Mouse (Mus musculus): ENCODE results near the gene Psmd1.
"Not testable (repeated sequence)": the region's sequence is repeated elsewhere in the genome, so short reads cannot be mapped to it uniquely, and the experiment has no call there.

Gene Psmd1

DNA sequence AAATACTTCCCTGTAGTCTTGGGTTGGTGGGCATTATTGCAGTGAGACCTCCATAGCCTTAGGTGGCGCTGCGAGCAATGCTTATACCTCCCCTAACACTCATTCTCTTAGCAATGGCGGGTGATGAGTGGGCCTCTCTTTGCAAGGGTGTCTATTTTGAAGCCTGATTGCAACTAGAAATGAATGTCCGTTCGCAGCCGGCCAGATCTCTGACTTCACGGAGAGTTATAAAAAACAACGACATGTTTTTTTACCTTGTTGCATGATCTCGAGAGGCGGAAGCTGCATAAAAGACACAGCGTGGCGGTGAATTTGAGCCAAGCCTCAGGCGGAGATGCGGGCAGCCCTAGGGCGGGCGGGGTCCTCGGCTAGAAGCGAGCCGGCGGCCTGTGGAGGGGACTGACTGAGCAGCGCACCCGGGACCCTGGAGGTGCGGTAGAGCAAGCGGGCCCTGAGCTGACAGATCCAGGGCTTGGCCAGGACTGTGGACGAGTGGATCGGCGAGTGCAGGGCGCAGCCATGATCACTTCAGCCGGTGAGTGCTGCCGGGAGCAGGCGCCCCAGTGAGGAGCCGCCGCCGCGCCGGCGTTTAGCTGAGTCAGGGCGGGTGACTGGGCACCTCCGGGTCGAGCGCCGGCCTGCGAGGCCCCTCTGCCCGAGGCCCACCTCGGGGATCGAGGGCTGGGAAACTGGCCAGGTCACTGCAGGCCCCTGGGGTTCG is at the start of gene Psmd1:
TSS of gene Psmd1 (plus strand) at position 117 of the 721 bp plus-strand sequence.
- peak; percentile 97 for DNase-seq

DNA sequence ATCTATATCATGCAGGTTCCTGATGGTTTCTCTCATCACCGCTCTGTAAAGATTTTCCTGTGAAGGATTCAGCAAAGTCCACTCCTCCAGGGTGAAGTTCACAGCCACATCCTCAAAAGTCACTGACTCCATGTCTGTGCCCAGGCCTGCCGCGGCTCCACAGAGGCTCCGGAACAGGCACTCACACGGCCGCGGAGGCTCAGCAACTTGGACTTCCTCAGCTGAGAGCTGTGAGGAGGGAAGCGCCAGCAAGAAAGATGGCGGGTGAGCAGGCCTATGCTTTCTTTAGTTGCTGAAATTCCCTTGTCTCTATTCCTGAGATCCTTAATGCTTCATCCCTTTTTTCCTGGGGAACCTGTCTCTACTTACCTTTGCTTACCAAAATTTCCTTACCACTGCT is 48.4 kb upstream of the Psmd1 start:
- not testable (repeated sequence) for DNase-seq

DNA sequence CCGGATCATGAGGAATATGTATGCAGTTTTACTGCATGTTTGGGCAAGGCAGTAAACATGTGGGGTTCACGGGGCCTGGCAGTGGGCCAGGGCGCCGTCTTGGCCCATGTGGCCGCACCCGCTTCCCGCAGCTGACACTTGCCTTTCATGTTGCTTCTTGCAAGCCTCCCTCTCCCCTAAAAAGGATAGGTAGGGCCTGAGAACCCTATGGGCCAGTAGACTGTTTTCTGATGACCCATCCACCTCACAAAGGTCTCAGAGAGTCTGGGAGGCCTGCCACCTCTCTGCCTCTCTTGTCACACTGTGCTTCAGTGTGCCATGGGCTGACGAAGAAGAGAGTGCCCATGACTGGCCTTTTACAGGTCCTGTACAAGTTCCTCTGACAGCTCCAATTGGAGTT is 47.7 kb upstream of the Psmd1 start, which contains the start of gene Spata3:
TSS of gene Spata3 (plus strand) at position 301 of the 400 bp plus-strand sequence.
- no peak for DNase-seq

DNA sequence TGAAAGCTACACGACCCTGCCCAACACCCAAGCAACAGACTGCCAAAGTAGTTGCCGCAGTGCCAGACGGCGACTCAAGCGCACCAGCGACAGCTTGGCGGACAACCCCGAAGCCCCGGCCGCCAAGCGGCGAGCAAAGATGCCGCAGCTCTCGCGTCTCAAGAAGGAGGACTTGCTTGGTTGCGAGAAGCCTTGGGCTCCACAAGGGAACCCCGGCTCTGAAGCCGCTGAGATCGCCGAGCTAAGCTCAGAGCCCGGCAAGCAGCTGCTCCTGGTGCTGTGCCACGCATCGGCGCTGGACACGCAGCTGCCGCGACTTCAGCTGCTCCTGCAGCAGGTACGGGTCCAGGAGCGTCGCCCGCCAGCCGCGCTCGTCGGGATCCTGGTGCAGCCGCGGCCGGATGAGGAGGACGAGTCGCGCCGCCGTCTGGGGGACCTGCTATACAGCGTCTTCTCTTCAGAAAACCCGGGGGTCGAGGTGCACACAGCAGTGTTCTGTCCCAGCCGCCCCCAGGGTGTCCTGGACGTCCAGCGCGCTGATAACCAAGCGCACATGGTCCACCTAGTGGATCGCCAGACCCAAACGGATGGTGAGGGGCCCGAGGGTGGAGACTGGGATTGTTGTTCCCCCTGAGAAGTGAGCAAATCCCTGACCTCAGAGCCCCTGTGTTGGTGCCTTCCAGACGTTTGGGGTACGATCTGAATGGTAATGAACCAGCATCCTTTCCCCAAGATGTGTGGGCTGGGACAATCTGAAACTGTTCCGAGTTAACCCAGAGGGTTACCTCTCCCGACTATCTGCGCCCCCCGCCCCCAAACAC is 45.7 kb upstream of the Psmd1 start:
- peak; percentile 73 for DNase-seq

DNA sequence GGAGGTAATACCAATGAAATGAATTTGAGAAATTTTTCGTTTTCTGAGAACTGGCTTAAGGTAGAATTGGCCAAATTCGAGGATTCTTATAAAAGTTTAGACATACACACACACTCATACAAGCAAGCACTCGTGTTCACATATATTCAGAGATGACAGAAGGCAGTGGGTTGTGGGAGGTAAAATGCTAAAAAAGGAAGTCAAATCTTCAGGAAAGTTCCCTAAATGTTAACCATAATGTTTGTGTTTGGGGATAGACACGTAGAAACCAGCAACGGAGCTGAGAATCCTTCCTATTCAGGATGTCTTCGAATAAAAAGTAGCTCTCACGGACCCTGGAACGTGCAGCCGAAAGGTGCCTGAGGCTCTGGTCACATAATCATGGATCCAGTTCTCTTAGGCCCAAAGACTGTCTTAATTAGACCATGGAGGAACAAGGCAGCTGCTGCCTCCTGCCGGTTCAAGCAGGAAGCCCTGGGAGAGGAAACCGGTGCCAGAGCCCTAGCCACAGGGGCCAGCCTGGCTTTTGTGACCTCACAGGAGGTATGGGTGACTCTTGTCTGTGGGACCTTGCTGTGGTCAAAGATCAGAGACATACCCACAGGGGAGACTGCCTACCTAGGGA is 42.7 kb upstream of the Psmd1 start:
- no peak for DNase-seq

DNA sequence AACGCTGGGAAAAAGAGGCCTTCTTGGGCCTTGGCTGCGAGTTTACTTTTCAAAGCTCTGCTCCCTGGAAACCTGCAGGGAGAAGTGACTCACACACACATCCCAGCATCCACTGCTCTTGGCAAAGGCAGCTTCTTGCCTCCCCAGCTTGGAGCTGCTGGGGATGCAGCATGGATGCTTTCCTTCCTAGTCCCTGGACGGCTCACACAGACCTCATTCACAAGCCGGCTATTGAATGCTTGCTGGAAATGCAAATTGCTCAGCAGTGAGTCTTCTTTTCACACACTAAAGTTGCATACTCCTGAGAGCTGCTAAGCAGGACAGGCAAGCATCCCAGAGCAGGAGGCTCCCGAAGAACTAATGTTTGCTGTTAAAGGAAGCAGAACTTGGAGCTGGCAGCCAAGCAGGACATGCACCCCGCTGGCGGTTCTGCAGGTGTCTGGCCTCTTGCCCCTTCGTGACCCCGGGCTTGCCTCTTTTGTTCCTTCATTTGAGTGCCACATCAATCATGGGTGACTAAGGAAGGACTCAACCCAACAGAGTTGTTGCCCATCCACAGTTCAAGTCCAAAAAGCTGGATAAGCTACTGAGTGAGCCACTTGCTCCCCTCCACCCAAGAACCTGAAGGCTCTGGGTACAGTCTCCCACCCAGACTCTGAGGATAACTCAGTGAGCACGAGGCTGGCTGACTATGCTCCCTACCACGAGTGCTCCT is 31.8 kb upstream of the Psmd1 start:
- no peak for DNase-seq

DNA sequence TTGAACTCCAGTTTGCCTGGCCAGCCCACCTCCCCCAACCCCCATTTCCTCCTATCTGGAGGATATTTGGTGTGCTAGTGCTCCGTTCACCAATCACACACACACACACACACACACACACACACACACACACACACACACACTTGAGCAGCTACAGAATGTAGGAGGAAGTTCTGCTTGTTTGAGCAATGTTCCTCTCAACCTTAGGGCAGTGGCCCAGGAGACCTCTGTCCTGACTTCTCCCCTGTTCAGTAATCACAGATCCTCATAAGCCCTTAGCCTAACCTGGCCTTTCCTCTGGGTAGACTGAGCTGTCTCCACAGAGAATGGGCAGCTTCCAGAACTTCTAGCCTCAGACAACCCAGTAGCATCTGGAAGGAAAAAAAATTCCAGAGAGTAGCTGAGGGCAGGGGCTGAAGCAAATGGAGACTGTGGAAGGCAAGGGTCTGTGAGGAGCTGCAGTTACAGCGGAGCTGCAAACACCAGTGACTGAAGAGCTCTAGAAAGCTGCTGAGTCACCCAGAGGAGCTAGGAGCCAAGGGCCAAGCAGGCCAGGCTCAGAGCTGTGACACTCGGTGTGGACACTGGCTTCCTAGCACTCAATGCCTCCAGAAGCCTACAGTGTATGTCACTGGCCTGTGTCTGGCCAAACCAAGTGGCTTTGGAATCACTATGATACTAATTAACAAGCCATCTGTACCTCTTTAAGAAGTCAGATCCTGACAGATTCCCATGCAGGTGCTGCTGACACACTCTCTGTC is 25.8 kb upstream of the Psmd1 start:
- no peak for DNase-seq

DNA sequence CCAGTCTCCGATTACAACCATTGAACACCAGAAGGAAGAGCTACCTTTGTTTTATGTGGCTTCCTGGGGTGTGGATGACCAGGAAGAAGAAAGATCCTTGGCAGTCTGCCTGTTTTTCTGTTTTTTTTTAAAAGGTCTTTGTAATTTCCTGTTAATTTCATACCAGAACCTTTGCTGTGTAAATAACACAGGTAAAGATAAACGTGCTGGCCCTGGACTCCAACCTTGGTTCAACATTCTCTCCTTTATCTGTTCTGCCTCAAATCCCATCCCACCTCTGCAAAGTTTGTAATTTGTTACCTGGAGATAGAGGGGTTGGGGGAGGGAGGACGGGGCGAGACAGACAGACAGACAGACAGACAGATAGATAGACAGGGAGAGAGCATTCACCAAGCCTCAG is 24.1 kb upstream of the Psmd1 start:
- no peak for DNase-seq

DNA sequence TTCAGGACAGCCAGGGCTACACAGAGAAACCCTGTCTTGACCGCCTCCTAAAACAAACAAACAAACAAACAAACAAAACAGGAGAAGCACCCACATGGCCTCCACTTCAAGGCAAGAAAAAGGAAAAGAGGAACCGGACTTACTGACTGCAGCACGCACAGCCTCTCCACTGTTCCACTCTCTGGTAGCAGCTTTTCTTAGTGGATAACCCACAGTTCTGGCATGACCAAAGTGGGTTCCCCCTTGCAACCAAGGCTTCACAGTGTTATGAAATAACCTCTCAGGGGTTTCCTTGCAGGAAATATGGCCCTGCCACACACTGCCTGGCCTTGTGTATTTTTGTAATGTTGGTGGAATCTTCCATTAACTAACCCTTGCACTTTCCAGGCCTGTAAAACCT is 23.4 kb upstream of the Psmd1 start:
- DNase-seq, result no peak

DNA sequence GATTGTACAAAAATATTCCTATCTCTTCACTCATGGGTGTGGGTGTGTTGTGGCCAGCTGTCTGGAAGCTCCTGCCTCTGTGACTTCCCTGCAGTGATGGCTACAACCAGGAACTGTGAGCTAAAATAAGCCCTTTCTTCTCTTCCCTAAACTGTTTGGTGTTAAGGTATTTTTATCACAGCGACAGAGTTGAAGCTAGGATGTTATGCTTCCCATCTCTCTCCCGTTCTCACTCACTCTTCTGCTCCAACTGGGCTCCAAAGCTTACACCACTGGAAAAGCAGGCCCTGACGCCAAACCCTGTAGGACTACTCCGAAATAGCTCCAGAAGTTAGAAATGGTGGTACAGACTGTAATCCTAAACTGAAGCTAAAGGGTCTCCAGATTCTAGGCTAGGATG is 19.1 kb upstream of the Psmd1 start:
- no peak for DNase-seq

DNA sequence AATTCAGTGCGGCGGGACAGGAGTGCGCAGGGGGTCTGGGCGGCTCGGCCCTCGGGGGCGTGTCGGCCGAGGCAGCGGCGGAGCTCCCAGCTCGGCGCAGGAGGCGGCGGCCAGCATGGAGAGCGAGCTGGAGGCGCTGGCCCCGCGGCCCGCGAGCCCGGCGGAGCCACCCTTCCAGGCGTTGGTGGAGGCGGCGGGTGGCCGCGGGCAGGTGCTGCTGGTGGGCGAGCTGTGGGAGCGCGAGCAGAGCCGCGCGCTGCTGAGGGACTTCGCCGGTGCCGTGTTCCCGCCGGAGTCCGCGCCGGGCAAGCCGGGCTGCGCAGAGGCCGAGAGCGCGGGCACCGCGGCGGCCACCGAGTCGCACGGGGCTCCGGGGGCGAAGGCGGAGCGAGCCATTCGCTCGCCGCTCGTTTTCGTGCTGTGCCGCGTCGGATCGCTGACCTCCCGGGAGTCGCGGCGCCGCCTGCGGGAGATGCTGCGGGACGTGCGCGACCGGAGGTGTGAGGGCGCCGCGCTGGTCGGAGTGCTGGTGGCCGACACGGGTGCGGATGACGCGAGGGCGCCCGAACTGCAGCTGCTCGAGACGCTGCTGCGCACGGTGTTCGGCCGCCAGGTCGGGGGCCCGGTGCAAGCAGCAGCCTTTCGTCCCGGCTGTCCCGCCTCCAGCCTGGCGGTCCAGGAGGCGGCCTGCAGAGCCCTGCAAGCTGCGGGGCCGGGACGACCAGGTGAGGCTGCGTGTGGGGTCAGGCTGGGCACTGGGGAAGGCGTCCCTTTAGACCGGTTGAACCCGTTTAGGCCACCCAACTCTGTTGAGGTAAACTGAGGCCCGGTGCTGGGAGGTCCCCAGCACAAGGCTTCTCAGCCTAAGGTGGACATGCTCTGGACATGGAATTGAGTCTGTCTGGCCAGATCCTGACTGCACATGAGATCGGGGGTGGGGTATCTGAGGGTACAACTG is 18.1 kb upstream of the Psmd1 start, which contains the start of gene 2810459M11Rik:
TSS of gene 2810459M11Rik (plus strand) at position 16 of the 958 bp plus-strand sequence.
- peak; percentile 67 for DNase-seq

DNA sequence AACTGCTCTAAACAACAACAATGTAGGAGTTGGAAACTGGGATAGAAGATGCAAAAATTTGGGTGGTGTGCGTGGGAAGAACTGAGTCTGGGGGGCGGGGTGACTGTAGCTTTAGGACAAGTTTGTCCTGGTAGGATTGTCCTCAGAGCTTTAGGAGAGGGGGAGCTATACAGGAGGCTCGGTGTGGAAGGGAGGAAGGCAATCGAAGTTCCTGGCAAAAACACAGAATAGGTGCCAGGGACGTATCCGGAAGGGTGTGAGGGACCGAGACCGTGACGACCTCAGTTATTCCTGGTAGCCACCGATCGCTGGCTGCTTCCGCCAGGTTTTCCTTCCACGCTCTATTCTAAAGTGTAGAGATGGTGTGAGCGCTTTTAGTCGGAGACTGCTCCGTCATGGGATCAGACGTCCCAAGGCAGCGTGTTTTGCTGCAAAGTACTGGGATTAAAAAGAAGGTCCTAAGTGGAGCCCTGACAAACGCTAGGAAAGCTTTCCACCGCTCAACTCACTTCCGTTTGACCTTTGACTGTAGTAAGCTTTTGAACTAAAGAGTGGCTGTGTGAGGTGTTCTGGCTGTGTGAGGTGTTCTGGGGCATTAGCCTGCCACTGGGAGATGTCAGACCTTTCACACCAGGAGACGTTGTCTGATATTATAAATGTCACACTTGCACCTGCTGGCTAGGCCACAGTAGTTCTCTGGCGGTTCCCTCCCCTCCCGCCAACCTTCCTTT is 17.2 kb upstream of the Psmd1 start:
- DNase-seq, result no peak

DNA sequence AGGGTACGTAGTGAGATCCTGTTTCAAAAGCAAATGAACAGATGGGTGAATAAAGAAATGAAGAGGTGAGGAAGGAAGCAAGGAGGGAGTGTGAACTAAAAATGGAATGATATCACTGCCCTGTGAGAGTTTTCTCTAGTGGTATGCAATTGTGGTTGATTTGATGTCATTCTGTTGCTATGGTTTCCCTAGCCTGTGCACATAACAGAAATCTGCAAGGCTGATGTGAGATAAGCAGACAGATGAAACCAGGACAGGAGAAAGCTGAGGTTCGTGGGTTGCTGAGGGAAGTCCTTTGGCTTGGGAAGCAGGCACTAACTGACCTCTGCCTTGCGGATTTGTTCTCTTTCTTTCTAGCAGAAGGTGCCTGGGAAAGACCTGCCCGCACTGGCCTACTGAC is 16.0 kb upstream of the Psmd1 start:
- DNase-seq, result no peak

DNA sequence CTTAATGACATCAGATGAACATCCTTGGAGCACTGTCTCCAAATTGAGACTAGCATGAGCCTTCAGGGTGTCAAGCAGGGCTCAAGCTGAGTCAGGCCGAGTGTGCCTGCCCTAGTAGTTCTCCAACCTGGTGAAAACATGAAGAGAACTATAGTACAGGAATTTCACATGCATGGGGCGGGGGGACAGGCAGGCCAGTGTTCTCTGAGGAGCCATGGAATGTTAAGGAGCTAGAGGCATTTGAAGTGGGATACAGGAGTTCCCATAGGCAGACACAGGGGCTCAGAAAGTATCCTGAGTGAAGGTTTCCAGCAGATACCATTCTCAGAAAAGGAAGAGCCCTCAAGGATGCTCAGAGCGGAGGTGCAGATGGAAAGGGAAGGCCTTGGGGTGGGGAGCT is 15.4 kb upstream of the Psmd1 start:
- DNase-seq, result no peak

DNA sequence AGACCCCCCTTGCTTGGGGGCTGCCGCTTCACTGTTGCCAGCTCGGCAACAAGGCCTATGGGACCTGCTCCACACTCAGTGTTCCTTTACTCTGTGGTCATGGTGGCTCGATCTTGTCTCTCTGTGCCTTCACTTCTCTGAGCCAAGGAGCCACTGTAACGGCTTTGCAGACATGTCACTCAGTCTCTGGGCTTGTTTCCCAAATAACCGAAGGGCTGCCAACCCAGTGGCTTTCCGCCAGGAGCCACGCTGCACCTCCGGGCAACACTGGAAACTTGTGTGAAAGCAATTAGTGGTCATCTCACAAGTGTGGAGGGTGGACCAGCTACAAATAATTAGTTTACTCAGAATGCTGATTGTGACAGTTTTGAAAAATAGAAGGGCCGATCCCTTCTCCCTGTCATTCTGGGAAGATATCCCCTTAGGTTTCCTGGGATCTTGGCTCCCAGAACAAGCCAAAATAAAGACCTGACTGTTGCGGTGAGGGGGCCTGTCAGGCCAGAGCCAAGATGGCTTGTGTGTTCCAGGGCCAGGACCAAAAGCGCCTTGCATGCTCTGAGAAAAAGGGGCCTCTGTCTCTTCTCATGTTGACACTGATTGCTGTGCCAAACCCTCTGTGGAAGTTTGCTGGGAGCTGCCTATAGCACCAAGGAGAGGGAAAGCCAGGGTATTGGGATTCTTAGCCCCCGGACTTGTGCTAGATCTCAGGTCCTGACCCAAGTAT is 10.8 kb upstream of the Psmd1 start:
- DNase-seq, result no peak

DNA sequence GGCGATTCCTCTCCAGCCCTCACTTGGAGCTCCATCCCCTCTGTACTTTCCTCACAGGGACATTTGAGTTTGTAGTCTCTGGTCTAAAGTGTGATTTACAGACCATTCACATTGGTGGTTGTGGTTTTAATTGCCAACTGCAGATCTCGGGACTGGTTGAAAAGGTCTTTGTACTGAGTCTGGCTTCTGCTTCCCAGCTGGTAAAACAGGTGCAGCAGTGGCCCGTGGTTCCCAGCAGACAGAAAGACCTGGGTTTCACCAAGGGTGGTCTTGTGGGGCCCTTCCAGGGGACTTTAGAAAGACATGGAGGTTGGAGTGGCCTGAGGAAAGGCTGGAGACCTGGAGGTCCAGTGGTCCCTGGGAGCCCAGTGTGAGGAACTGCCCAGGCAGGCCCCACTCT is 9.2 kb upstream of the Psmd1 start:
- DNase-seq, result no peak

DNA sequence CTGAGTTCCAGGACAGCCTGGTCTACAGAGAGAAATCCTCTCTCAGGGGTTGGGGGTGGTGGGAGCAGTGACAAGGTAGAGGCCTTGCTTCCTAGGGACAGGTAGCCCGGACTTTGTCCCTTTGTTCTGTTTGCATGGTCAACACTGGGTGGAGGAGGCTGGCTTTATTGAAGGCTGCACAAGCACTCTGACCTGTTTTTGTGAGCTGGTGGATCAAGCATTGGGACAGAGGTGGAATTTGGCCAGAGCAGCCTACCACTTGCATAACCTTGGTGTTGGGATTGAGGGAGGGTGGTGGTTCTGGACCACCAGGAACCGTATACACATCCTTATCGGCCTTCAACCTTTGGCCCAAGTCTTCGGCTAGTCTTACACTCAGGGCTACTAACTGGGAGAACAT is 7.9 kb upstream of the Psmd1 start:
- no peak for DNase-seq

DNA sequence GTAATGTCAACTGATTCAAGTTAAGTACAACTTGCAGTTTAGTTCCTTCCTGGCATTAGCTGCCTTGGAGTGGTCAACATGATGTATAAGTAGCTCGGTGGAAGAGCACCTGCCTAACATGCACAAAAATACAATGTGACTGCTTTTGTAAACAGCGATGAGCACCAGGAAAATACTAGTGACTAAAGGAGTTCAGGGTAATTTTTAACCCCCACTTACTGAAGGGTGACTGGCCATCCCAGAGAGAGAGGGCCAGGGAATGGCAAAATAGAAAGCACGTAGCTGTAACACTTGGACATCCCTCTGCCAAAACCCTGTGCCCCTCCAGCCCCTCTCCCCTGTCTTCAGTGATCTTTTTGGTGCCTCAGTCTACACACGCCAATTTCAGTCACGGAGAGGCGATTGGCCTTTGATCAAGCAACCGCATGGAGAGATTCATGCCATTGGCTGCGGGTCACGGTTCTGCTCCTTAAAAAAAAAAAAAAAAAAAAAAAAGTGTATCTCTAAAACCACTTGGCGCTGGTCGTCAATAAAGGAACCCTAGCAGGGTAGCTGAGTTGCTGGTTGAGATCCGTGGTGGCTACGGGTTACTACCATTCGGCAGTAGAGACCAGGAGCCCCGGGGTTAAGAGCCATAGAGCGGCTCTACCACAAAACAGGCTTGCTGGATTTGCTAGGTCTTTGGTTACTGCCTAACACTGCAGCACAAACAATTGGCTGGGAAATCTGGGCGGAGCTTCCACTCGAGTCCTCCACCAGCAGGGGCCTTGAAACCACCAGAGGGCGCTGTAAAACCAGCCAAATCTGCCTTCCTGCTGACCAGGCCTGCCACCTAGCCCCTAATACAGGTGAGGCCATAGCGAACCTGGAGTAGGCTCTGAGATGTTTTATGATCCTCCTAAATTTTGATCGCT is 5.1 kb upstream of the Psmd1 start:
- DNase-seq, result peak; percentile 96

DNA sequence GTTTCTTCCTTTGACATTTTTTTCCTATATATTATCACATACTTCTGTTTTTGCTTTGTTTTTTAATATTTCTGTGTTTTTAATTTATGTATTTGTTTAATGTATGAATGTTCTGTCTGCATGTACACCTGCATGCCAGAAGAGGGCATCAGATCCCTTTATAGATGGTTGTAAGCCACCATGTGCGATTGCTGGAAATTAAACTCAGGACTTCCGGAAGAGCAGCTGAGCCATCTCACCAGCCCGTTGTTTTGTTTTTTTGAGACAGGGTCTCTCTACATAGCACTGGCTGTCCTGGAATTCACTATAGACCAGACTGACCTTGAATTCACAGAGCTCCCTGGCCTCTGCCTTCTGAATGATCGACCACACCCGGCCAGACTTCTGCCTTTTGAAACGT is 1.7 kb upstream of the Psmd1 start:
- DNase-seq, result peak; percentile 24
